Mouse (Mus musculus) adrenal gland, postnatal 4 days (tissue): Measurements from ENCODE around the gene Dlgap4. TPM values are rescaled to one million over a fixed set of nuclear protein-coding genes. Genes with fewer than 3 reads are reported as not detected.

Source experiments
- DNase-seq, 2 experiments: peaks; one replicate each; pipeline ENCODE4 v3.0.0; 2021 to 2022; ENCODE audit warnings: low spot score in 2 of 2, mixed read lengths in 2 of 2
- total RNA-seq, 2 experiments: library from RNA; stranded (reverse); gene quantifications; 2 replicates each; pipeline ENCODE4 v1.2.3; 2021

Gene Dlgap4
- total RNA-seq, 2 experiments from 2014 or later: 52.4 to 53.9 TPM

DNA sequence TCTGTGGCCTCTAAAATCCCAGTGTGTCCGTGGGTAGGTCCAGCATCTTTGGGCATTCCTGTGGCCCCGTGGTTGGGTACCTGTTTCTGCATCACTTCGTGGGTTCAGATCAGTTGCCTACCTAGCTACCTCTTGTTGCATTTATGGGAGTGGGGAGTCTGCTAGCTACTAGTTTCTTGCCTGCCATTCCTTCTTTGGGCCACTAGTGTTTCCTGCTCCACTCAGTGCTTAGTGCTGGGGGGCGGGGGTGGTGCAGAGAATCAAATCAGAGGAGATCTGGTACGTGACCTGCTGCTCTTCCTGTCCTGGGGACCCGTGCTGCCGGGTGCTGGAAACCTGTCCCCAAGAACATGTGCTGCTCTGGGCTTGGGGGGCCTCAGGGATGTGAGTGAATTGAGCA, 3.0 kb downstream of the Dlgap4 start:
- no peak for DNase-seq

DNA sequence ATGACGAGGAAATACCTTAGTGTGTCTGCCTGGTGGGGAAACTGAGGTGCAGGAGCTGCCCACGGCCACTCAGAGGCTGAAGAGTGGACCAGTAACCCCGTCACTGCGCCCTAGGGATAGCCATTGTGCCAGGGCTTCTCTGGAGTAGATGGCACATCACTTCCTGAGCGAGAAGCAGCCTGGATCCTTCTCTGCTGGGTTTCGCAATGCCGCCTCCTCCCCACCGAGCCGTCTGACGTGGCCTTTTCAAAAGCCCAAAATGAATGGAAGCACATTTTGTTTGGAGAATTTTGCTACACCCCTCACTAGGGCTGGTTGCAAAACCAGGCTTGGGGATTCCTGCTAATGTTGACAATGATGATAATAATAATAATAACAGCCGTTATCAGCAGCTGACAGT, 4.0 kb downstream of the Dlgap4 start:
- no peak for DNase-seq

DNA sequence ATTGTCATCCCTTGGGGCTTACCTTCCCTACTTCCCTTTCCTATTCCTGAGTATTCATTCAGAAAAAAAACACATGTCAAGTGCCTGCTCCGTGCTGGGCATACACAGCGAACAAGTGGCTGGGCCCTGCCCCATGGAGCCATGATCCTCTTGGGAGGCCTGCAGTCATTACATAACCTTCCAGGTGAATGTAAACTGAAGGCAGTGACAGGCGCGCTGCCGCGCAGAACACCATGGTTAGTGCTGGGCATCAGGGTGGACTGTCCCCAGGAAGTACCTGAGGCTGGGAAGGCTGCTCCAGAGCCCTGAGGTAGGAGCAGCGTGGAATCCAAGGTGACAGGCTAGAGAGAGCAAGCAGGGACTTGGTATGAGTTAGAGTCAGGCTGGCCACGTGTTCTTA, 7.4 kb downstream of the Dlgap4 start:
- no peak for DNase-seq

DNA sequence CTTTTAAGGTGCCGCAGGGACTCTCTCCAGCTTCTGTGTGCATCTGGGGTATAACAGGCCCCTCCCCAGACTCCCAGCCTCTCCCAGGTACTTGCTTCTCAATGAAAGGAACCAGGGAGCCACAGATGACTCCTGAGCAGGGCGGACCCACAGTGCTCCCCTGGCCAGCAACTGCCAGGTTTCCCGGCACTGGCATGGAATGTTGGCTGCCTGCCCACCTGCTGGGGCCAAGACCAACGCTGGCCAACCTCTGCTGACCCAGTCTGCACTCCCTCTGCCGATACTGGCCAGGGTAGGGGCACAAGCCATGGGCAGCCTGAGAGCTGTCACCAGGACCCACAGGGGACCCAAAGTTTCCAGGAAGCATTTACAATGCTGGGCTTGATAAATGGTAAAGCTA, 7.9 kb downstream of the Dlgap4 start:
- no peak for DNase-seq

DNA sequence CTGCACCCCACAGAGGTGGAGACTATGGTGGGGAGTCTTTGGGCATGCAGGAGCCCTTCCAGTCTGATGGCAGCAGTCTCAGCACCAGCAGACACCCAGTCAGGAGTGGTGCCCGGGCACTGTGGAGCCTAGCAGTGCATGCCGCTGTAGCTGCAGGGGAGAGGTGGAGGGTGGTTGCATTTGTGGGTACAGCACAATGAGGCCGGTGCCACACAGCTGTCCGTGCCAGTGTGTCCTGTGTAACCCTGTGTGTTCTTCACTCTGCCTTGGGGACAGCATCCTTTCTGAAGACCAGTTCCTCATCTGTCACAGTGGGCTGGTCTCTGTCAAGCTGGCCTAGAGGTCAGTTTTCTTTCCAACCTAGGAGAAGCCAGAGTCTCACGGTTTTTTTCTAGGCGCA, 8.7 kb downstream of the Dlgap4 start:
- no peak for DNase-seq

DNA sequence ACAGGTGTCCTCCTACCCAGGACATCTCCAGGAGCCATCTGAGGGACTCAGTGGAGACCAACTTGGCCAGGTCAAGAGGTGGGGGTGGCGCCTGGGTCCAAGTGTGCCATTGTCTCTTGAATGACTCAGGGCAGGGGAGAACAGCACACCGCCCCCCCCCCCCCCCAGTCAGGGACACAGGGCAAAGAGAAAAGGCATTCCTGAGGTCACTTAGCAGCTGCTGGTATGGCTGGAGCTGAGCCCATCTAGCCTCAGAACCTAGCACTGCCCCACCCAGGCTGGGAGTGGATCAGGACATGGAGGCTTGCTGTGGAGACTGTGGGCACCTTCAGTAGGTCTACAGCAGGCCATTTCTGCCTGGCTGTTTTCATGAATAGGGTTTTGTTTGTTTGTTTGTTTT, 9.7 kb downstream of the Dlgap4 start:
- DNase-seq: no peak

DNA sequence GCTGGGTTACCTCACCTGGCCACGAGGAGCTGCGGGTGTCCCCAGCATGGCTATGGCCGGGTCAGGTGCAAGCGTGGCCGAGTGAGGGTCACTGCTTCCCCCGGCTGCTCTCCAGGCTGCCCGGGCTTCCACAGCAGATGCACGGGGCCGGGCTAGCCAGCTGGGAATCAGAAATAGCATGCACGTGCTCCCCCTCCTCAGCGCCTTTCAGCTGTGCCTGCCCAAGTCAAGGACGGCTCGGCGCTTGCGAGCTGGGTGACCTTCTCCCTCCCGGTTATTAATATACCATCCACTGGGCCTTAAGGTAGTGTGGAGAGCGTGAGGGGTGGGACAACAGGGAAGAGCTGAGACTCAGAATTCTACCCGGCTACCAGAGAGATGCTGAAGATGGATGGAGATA, 11.8 kb downstream of the Dlgap4 start:
- no peak for DNase-seq

DNA sequence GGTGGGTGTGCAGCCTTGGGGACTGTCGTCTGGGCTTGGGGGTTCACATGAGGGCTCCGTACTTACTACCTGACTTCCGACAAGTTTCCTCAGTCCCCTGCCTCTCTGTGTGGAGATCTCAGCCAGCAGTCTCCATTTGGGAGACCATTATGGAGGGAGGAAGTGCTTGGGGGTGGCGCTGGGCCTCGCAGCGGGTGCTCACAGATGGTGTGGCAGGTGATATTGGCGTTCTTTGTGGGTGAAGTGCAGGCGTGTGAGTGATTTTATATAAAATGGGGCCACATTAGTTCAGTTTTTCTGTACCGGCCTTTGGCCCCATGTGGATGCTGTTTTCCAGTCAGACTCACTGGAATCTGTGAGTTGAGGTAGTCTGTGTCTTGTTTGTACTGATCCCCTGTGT, 12.6 kb downstream of the Dlgap4 start:
- DNase-seq: no peak

DNA sequence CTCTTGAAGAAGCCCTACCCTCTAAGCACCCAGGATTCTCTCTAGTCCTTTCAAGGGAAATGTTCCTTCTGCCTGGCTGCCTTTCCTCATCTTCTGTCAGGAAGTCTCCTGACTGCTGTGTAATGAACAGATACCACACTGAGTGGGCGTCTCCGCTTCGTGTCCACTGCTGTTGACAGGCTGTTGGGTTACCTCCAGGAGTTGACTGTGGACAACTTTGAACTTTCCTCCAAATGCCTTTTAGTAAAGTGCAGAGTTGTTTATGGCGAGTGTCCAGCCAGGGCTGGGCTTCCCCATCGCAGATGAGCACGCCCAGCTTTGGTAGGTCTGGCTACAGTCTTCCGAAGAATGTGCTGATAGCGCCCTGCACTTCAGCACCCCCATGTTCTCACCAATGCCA, 13.0 kb downstream of the Dlgap4 start:
- no peak for DNase-seq

DNA sequence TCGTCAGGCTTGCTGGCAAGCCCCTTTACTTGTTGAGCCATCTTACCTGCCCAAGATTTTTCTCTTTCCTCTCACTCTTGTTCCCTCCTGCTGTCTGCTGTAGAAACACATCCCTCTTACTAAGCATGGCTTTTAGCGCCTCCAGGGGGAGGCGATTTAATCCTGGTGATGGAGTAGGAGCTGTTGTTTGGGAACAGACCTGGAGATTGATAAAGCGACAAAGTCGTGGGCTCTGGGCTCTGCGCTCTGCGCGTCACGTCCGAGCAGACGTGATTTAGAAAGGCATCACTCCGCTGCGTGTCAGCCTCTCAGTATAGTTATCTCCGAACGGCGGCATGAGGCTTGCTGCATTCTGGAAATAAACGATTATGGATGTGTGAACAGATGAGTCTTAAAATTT, 14.4 kb downstream of the Dlgap4 start:
- no peak for DNase-seq

DNA sequence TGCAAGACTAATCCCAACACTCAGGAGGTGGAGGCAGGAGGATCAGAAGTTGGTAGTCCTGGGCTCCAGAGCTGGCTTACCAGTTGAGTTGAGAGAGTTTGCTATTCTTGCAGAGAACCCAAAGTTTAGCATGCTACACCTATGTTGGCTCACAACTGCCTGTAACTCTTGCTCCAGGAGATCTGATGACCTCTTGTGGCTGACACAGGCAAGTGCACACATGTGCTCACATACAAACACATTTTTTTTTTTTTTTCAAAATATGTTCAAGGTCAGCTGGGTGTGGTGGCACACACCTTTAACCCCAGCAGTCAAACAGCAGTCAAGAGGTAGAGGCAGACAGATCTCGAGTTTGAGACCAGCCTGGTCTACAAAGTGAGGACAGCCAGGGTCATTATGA, 16.8 kb downstream of the Dlgap4 start:
- no peak for DNase-seq

DNA sequence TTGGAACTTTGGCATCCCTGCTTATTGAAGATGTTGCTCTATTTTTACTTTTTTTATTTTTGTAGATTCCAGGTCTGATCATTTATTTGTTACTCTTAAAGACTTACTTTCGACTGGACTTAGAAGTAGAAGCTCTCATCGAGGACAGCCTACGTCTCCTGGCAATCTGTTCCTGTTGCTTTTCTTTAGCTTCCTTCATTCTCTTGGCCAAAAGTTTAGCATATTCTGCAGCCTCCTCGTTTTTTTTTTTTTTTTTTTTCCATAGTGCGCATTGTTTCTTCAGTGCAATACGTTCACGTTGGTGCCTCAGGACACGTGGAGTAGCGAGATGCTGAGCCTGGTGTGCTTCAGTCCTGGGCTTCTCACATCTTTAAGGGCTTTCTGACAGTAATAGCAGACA, 19.2 kb downstream of the Dlgap4 start:
- no peak for DNase-seq

DNA sequence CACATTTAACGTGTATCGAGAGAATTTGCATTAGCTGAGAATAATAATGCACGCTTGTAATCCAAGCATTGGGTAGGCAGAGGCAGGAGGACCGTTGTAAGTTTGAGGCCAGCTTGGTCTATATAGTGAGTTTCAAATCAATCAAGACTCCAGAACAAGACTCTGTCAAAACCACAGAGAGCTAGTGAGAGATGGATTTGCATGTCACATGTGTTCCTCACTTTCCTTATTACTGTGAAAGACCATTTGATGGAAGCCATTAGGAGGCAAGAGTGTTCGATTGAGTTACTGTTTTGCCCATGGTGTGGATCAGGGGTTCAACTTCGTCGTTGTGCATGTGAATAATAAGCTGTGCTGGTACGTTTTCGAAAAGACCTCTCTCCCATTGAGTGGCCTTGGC, 21.6 kb downstream of the Dlgap4 start:
- no peak for DNase-seq

DNA sequence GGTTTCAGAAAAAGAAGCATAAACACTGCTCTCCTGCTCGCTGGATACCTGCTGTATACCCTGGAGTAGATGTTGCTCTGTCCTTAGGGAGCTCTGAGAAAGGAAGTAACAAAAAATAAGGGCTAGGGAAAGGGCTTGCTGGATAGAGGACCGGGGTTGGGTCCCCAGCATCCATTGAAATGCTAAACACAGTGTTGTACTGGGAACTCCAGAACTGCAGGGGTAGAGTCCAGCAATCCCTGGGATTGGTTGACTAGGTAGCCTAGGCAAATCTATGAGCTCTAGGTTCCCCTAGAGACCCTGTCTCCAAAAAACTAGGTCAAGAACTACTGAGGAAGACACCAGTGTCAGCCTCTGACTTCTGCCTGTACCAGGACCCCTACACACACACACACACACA, 27.6 kb downstream of the Dlgap4 start:
- DNase-seq: no peak

DNA sequence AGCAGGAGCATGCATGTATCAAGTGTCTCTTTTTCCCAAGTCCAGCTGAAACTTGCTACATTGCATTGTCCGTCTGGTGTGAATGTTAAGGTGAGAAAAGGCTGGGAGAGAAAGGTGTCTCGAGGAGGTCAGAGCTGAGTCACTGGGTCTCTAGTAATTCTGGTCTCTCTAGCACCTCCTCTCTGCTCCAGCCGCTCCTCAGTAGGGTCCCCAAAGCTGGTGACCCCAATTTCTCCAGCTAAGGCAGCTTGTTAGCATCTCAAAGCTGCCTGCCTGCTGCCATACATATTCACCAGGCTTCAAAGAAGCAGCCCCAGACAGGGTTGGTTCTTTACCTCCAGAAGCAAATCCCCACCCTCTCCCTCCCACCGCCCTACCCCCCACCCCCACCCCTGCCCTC, 29.4 kb downstream of the Dlgap4 start:
- no peak for DNase-seq

DNA sequence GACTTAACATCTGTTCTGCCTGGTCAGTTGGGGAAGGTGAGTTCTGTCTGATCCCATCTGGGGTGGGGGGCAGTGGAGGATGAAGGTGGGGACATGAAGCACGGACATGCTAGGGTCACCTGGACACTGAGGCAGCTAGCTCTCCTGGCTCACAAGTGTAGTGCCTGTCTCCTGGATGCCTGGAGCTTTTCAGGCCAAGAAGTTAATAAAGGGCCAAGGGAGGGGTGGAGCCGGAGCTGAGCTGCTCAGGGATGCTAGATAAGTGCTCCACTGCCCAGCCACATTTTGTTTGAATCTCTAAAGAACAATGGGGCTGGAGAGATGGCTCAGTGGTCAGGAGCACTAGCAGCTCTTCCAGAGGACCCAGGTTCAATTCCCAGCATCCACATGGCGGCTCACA, 29.9 kb downstream of the Dlgap4 start:
- DNase-seq: no peak

DNA sequence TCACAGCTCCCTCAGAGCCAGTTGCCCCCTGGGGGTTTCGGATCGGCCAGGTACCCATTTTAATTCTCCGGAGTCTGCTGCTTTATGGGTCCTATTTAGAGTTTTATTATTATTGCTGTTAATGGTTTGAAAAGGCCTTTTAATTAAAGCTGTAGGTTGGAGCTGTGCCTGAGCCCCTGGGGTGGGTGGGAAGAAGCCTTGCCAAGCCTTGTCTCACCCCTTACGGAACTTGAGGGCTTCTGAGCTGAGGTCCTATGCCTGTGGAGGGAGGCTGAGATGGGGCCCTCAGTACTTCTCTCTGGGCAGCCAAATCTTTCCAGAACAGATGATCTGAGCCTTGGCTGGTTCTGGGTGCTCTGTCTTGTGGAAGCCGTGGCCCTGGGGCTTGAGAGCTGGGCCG, 31.6 kb downstream of the Dlgap4 start:
- no peak for DNase-seq

DNA sequence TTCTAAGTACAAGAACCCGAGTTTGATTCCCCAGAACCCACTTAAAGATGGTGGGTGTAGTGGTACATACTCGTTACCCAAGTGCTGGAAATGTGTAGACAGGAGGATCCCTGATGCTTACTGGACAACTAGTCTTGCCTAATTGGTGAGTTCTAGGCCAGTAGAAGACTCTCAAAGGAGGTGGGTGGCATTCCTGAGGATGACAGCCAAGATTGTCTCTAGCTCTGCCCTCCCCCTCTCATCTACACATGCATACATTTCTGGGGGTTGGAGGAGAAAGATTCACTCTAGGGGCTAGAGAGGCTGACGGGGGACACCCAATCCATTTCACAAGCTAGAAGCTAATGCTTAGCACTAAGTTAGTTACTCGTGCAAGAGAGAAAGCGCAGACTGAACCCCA, 33.4 kb downstream of the Dlgap4 start:
- DNase-seq: no peak

DNA sequence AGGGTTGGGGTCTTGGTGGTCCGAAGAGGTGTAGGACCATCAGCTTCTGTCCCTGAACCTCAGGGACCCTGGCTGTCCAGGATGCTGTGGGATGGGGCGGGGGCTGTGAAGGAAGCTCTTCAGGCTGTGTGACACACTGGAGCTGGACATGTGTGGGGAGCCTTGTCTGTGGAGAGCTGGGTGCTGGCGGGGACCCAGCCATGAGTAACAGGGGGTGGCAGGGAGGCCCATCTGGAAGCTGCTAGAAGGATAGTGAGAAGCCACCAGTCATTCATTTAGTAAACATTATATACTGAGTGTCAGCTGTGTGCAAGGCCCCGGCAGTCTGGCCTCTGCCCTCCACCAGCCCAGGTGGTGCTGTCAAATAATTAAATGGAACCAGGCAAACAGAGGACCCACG, 34.5 kb downstream of the Dlgap4 start:
- no peak for DNase-seq

DNA sequence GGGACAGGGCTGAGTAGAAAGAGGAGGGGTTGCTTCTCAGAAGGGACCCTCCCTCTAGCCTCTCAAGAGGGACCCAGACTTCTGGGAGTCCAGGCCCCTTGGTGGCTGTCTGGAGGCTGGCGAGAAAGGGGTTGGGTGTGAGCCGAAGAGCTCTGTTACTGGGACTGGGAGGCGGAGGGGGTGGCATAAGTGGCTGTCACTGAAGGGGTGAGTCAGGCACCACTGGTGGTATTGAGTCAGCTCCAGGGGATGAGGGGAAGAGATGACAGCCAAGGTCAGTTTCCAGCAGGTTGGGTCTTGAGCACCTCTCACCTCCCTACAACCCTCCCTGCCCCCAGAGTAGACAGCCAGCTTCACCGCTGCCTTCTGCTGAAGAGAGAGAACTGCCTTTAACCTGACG, 35.9 kb downstream of the Dlgap4 start:
- no peak for DNase-seq

DNA sequence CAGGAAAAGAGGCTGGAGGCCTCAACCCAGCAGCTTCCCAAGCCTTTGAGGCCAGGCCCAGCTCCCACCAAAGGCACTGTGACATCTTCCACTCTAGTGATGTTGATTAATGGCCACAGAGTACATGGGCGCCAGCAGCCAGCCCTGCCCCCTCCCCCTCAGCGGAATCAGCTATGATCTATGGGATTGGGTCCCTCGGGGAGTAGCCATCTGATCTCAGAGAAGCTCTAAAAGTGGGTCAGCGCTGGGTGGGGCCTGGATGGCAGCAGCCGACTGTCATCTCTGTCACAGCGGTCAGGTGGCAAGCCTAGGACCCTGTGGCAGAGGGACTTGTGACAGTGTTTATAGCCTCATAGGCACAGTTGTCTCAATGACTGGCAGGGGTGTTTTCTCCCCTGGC, 37.5 kb downstream of the Dlgap4 start:
- DNase-seq: no peak

DNA sequence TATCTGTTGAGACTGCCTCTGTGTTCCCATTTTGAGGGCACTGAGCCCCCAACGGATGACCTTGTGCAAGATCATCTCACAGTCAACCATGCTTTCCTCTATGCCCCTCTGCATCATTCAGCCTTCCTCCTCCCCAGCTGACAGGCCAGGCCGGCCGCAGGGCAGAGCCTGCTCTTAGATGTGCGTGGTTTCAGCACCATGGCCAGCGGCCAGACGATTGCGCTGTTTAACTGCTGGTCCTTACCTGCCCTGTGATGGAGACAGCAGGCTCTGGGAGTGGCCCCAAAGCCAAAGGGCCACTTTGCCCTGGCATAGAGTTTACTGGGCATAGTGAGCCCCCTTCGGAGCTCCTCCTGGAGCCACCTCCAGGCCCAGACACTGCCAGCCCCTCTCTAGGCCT, 39.3 kb downstream of the Dlgap4 start:
- DNase-seq: peak; percentile 39 to 48

DNA sequence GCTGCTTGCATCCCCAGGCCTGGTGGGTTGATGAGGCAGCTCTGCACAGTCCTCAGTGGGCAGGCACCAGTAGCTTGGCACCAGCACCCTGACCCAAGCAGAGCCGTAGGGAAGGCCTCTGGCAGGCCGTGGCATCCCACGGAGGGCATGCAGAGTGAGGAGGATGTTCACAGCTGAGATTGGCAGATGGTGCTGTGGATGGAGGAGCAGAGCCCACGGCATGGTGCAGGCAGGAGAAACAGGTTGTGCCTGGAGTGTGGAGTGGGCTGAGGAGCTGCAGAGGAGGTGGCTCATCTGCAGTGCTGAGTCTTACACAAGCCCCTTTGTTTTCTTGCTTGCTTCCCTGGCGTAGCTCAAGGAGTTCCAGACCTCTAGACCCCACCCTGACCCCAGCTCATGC, 40.6 kb downstream of the Dlgap4 start:
- DNase-seq: no peak

DNA sequence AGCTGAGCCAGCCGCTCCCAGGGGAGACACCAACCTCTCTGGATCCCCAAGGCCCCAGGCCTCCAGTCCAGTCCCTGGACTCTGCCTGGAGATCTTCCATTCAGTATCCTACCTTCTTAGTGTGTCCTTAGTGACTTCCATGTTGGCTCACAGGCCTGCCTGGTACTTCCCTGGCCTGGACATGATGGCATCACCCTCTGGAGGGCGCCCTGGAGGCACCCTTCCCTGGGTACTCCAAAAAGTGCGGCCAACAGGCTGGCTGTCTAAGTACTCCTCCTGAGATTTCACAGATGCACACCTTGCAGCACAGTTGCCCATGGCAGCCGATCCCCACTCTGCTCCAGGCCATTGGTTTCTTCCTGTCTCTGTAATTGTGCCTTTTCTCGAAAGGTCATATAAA, 42.1 kb downstream of the Dlgap4 start:
- no peak for DNase-seq

DNA sequence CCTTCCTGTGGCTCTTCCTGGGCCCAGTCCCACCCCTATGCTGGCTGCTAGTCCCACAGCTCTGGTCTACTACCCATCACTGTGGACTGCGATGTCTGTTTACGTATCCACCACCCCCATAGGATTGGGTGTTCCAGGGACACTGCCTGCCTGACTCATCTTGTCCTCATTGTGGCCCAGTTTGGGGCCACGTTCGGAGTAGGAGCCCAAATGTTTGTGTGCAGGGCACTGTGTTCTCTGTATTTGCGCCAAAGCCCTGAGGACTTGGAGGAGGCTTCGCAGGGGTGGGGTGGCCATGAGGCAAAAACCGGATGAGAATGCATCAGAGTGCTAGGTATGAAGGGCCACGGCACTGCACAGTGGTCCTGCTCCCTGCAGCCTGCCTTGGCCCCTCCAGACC, 44.0 kb downstream of the Dlgap4 start:
- no peak for DNase-seq
